Mouse (Mus musculus) cortical plate, adult 2 months (tissue): Measurements from ENCODE around the gene Traip. TPM values are rescaled to one million over a fixed set of nuclear protein-coding genes. Genes with fewer than 3 reads are reported as not detected.

Experiments used
- H3K27ac ChIP-seq: fragments of 200-500 bp; 2 replicates; pipeline ENCODE4 v1.5.1; 2012; ENCODE audit warnings: low read length, control low read depth, inconsistent platforms; ENCODE audit not compliant: insufficient read depth
- H3K4me1 ChIP-seq: fragments of 200-500 bp; 2 replicates; pipeline ENCODE4 v1.6.1; 2011; ENCODE audit warnings: low read length; ENCODE audit not compliant: control insufficient read depth, insufficient read depth
- H3K4me3 ChIP-seq: fragments of 200-500 bp; 2 replicates; pipeline ENCODE4 v1.5.1; 2011; ENCODE audit warnings: mild to moderate bottlenecking, low read length, control low read depth; ENCODE audit not compliant: insufficient read depth
- CTCF ChIP-seq: fragments of 200-500 bp; IDR thresholded peaks from 2 replicates; pipeline ENCODE4 v1.5.1; 2011; ENCODE audit warnings: mild to moderate bottlenecking, control low read depth, low read length; ENCODE audit not compliant: insufficient read depth; ENCODE audit errors: extremely low read depth
- POLR2A ChIP-seq: fragments of 200-500 bp; IDR thresholded peaks from 2 replicates; pipeline ENCODE4 v1.6.1; 2011; ENCODE audit warnings: mild to moderate bottlenecking, low read length, control low read depth; ENCODE audit not compliant: insufficient read depth; ENCODE audit errors: extremely low read depth
- polyA plus RNA-seq: library from polyadenylated mRNA; depleted of rRNA; stranded (reverse); fragments of >200 nt; gene quantifications from 2 replicates; pipeline ENCODE4 v1.2.3, GENCODE M21; 2012

The Traip gene
- polyA plus RNA-seq, 1 experiment = 15.7 TPM

DNA sequence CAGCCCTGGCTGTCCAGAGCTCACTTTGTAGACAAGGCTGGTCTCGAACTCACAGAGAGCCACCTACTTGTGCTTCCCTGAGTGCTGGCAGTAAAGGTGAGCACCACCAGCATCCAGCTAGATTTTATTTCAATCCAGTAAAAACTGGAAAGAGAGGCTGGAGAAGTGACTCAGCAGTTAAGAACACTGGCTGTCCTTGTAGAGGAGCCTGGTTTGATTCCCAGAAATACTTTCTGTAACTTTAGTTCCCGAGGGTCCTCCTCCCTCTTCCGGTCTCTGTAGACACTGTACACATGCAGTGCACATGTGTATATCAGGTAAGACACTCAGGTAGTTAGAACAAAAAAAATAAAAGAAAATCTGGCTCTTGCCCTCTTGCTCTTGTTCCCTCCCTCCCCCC is 38.0 kb downstream of the Traip start:
- H3K4me3 ChIP-seq = no peak overlapping the region
- H3K4me1 ChIP-seq = no peaks in the 10 kb centered on the region
- no peak overlapping the region for H3K27ac ChIP-seq
- TF ChIP-seq CTCF (no peak), POLR2A (no peak)

DNA sequence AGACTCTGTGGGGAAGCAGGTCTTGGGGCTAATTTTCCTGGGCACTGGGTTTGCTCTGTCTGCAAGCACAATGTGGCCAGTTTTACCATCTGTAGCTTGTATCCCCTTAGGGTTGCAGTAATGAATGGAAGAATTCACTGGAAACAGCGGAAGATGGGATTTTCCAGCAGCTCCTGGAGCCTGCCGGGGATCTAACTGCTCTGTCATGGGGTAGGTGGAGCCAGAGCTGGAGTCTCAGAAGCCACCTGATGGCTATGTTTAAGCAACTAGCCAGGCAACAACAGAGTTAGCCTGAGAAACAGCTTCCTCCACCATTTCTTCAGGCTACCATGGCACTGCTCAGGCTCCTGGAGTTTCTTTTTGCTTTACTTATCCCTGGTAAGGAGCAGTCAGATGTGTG is 42.3 kb downstream of the Traip start, which contains the start of gene Cdhr4:
Gene Cdhr4, plus strand, starts transcription at position 301 of the 400 bp plus-strand sequence.
- Histone ChIP-seq H3K4me1 (no peaks in the 10 kb centered on the region), H3K4me3 (no peak within 1 kb of the TSS), H3K27ac (no peak within 1 kb of the TSS)
- TF ChIP-seq CTCF (no peak), POLR2A (no peak)

DNA sequence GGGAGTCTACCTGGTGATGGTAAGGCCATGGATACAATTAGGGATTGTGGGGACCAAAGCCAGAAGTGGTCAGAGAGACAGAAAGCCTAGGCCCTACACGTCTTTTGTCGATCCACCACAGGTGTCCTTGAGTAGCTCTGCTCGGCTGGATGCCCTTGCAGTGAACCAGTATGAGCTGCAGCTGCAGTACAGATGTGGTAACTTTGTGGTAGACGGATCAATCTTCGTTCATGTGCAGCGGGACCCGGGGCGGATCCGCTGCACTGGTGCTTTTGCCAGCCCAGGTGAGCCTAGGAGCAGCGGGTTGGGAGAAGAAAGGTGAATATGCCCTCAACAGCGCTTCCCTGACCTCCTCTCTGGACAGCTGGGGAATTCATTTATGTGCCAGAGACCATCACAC is 43.1 kb downstream of the Traip start:
- no peaks in the 10 kb centered on the region for H3K4me1 ChIP-seq
- TF ChIP-seq POLR2A (no peak), CTCF (no peak)
- no peak overlapping the region for H3K27ac ChIP-seq
- H3K4me3 ChIP-seq = no peak overlapping the region

DNA sequence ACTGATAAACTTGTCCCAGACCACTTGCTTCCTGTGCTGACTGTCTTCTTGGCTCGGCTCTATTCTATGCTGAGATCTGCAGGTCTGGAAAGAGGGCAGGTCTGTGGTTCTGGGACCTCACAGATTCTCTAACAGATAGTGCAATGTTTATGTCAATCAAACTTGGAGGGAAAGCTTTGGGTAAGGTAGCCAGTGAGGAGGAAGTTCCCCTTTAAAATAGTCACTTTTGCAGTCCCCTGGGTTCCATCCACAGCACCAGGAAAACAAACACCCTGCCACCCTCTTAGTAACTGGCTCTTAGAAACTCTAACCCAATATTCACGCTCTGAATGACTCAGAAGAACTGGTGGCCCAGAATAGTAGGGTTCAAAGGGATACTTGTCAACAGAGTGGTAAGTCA is 44.5 kb downstream of the Traip start:
- H3K4me3 ChIP-seq = no peak overlapping the region
- TF ChIP-seq POLR2A = no peak
- no peak for TF ChIP-seq CTCF
- H3K4me1 ChIP-seq = no peaks in the 10 kb centered on the region
- no peak overlapping the region for H3K27ac ChIP-seq

DNA sequence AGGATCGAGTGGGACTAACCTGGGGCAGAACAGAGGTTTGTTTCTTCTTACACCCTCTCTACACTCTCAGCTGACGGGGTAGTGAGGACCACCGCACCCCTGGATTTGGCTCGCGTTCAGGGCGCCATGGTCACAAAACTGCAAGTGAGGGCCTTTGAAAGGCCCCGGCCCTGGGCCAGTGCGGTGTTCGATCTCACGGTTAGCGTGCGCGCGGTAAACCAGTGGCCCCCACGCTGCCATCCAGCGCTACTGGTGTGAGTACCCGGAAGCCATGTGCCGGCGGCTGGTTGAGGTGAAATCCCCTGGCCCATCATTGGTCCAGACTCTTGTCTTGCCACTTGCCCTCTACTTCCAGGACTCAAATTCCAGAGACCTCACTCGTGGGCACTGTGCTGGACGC is 45.6 kb downstream of the Traip start:
- TF ChIP-seq CTCF (no peak), POLR2A (no peak)
- no peak overlapping the region for H3K4me3 ChIP-seq
- H3K4me1 ChIP-seq = no peaks in the 10 kb centered on the region
- no peak overlapping the region for H3K27ac ChIP-seq

DNA sequence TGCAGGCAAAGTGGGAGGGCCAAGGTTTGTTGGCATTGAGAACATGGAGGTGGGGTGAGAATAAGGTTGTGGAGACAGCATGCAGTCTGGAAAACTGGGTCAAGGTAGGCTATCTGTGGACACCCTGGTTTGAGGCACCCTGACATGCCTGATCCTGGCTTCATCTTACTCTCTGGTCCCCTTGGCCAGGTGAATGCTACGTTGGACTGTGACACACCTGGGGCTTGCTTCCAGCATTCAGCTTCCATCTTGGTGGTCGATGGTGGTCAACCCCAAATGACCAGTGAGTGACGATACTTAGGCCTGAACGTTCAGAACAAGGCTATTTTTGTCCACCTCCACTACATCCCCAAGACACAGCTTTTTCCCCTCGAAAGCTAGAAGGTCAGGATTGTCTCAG is 46.1 kb downstream of the Traip start, which contains the start of gene Gm20662:
Gene Gm20662, plus strand, starts transcription at position 301 of the 400 bp plus-strand sequence.
- TF ChIP-seq CTCF = no peak
- TF ChIP-seq POLR2A = no peak
- no peak within 1 kb of the TSS for H3K4me3 ChIP-seq
- no peaks in the 10 kb centered on the region for H3K4me1 ChIP-seq
- no peak within 1 kb of the TSS for H3K27ac ChIP-seq

DNA sequence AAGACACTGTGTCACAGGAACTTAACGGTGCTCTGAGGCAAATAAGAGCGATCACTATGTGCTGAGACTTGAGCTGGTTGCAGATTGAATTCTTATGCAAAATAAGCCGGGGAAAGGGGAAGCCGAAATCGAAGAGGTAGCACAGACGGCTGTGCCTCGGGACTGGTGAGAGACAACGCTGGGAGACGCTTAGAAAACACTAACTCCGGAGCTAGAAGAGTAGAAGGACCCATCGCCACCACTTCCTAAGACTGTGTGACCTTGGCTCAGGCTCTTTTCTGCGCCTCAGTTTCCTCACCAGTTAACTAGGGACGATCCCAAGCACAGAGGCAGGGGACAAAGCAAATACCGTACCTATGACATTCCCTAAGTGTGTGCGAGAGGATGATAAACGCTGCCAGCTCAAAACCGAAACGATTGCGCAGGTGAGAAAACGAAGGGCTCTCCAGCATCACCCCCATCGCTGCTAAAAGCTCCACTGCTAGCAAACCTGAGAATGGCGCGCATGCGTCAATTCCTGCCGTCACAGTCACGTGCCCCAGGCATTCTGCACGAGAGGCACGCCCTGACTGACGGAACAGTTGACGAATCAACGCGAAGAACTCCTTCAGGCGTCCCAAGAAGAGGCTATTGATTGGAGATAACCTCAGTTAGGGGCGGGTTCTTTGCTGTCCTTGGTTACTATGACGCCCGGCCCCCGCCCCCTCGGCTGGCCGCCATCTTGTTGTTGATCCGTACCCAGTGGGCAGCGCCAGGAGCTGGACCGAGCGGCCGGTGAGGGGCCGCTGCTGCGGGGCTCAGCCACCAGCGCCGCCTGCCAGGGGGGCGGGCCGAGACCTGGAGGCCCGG is 52.2 kb downstream of the Traip start, which contains the start of gene Ip6k1:
Gene Ip6k1, plus strand, starts transcription at position 580 of the 849 bp plus-strand sequence.
- Histone ChIP-seq H3K4me1 (peaks cover 4% of the 10 kb centered on the region), H3K4me3 (peak within 1 kb of the TSS; percentile 55), H3K27ac (peak within 1 kb of the TSS; percentile 80)
- peak; percentile 99 for TF ChIP-seq POLR2A
- no peak for TF ChIP-seq CTCF

DNA sequence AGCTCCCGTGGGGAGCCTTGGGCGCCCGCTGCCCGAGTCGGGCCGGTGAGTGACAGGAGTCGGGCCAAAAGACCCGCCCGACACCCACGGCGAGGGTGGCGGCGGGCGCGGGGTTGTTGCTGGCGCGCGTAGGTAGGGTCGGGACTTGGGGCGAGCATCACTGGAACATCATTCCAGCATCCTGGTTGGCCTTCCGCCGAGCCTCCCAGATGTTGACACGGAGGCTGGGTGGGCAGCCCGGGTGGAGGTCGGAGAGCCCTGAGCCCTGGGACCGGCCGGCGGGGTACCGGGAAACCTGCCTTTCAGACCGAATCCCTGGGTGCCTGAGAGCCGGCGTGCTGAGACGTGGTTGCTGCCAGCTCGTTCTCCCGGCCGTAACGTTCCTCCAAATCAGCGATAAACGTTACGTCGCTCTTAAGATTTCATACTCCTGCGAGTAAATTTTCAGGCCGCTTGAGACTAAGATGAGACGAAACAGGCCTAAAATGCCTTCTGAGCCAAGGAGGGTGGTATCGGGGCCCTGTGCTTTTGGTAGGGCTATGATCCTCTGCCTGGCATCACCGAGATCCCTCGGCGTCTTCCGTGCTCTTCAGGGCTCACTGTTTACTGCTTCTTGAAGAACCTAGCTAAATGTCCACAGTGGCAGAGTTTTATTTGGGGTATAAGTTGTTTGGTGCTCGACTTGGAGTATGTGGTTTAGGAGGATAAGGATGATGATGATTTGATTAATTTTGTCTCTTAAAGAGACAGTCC is 53.0 kb downstream of the Traip start:
- H3K4me1 ChIP-seq = peaks cover 7% of the 10 kb centered on the region
- peak overlapping the region; percentile 55 for H3K4me3 ChIP-seq
- TF ChIP-seq POLR2A (no peak), CTCF (no peak)
- H3K27ac ChIP-seq = peak overlapping the region; percentile 80

DNA sequence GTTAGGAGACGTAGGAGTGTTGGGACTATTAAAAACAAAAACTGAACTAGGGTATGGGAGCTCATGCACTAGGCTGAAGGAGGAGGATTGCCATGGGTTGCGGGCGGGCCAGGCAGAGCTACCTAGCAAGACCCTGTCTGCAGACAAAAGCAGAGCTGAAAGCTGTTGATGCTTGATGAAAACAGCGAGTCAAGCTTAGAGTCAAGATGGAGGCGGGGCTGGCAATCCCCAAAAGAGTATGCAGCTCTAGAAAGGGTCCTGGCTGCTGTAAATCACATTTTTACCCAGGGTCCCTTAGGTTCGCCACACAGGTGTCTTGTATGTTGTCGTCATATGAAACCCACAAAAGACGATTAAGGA is 53.6 kb downstream of the Traip start:
- TF ChIP-seq POLR2A (no peak), CTCF (no peak)
- Histone ChIP-seq H3K27ac (no peak overlapping the region), H3K4me1 (peaks cover 9% of the 10 kb centered on the region), H3K4me3 (peak overlapping the region; percentile 55)

DNA sequence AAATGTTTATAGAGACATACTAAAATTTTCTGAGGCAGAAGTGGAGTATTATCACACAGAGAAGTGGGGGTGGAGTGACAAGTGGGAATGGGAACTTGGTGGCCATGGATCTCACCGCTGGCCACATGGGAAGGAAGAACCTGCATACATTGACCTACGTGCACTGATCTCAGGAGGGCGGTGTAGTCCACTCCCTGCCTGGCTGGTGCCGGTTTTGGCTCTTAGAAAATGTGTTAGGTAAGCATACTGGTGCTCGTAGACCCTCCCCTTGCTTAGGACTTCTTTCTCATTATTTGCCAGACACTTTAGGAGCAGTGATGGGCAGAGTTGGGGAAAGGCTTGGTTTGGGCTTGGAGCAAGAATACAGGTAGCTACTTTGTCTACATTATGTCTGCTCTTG is 58.1 kb downstream of the Traip start:
- H3K4me1 ChIP-seq = peaks cover 12% of the 10 kb centered on the region
- H3K4me3 ChIP-seq = no peak overlapping the region
- H3K27ac ChIP-seq = no peak overlapping the region
- TF ChIP-seq POLR2A (no peak), CTCF (no peak)
